Mouse (Mus musculus): ENCODE measurements at regions not wholly inside any gene's neighbourhood (a gene's known extent, or its start where the extent isn't known, plus 50 kb on each side); places are given as distances from the start of the nearest gene placed in this dataset.

GRCm38 (mm10) chr12:11887291-11887690 is 374.6 kb upstream of the Fam49a start:
- no peak for DNase-seq (ENCODE audit: low spot score)

GRCm38 (mm10) chr12:11899031-11899430 is 362.9 kb upstream of the Fam49a start:
- no peak for DNase-seq (ENCODE audit: low spot score)

GRCm38 (mm10) chr12:11906588-11906987 is 355.4 kb upstream of the Fam49a start:
- no peak for DNase-seq (ENCODE audit: low spot score)
